Mouse (Mus musculus) heart, adult 2 months (tissue): ENCODE measurements around the gene Irf6.

Source experiments
- CTCF ChIP-seq: fragments of 200-600 bp; IDR thresholded peaks from 2 replicates; pipeline ENCODE4 v1.8.1; 2022; ENCODE audit warnings: antibody characterized with exemption, mild to moderate bottlenecking, moderate library complexity
- POLR2A ChIP-seq: fragments of 200-500 bp; IDR thresholded peaks from 2 replicates; pipeline ENCODE4 v1.6.1; 2011; ENCODE audit warnings: mild to moderate bottlenecking, low read depth, low read length, control low read depth; ENCODE audit not compliant: insufficient read depth

DNA sequence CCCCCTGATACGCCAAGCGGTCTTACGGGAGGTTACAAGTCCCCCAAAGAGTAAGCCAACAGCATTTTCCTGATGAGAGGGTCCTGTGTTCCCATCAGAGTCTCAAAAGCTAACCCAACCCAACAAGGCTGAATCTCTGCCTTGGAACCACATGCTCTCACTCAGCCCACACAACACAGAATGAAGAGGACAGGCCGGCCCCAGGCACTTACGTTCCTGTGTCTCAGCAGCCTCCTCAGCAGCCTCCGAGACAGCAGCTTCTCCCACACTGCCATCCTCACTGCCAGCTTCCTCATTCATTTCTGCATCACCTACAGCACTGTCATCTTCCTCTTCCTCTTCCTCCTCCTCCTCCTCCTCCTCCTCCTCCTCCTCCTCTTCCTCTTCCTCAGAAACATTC is 24.9 kb upstream of the Irf6 start:
- TF ChIP-seq CTCF (no peak), POLR2A (no peak)
